Mouse (Mus musculus) olfactory bulb, adult 2 months (tissue): ENCODE measurements around the gene Pknox2.

Experiments used
- CTCF ChIP-seq: fragments of 200-500 bp; IDR thresholded peaks from 2 replicates; pipeline ENCODE4 v1.5.1; 2012; ENCODE audit warnings: low read depth, mild to moderate bottlenecking, low read length, moderate library complexity; ENCODE audit not compliant: insufficient read depth
- POLR2A ChIP-seq: fragments of 200-500 bp; IDR thresholded peaks from 2 replicates; pipeline ENCODE4 v1.6.1; 2012; ENCODE audit warnings: mild to moderate bottlenecking, low read depth, low read length, moderate library complexity; ENCODE audit not compliant: insufficient read depth

DNA sequence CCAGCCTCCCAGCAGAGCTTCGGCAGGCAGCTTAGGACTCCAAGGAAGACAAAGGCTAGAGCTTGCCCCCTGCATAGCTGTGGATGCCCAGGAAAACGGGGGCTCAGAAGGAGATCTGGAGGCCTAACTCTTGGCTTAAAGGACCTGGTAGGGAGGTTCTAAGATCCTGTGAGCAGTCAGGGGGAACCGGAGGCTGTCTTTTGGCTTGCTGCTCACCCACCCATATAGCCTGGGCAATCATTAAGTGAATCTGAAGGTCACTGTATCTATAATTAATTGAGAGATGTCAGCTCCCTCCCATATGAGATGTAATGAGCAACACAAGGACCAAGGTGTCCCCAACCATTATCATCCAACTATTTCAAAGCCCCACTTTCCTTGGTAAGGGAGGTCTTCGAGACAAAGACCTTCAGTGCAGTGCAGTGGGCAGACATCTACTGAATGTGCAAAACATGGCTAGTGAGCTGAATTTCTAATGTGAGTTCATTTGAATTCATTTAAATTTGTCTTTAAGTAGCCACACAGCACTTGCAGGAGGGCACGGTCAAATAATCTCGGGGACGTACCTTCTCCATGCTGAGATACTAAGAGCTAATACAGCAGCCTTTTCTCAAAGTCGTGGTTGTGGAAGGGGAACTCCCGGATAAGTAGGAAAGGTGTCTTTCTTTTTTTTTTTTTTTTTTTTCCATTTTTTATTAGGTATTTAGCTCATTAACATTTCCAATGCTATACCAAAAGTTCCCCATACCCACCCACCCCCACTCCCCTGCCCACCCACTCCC, 30.4 kb downstream of the Pknox2 start:
- TF ChIP-seq POLR2A: no peak
- no peak for TF ChIP-seq CTCF
